Mouse (Mus musculus): Measurements from ENCODE around the gene Shcbp1l.

DNA sequence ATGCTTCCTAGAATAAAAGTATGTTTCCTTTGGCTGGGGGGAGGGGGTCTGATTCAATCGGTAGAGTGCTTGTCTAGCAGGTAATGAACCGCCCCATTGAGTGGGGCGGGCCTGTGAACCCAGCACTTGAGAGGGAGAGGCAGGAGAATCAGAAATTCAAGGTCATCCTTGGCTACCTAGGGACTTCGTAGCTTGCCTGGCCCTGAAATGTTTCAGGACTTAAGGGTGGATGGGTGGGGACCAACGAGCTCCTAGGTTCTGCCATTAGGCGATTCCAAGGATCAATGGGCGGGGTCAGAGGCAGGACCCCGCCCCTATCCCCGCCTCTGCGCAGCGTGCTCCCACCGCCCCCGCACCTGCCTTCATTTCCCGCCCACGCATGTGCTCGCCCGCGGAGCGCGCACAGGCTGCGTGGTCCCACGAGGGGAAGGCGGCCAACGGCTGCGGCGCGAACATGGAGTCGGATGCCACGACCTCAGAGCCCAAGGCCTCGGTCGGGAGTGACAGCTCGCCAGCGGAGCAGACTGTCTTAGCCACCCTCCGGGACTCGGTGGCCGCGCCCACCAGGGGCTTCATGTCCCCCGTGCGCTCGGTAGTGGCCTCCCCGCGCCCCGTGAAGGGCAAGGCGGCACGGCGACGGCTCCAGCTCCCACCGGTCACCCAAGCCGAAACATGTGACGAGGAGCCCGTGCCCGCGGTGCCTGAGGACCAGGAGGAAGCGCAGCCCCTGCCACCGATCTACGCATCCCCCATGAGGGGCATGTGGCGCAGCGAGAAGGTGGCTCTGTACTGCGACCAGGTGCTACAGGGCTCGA lies at the start of gene Shcbp1l:
- TF ChIP-seq CTCF (IDR thresholded peaks at IDR 0.05; ENCODE audit: extremely low read depth, insufficient read depth, insufficient read length, insufficient replicate concordance) (no peak), POLR2A (IDR thresholded peaks at IDR 0.05; ENCODE audit: low read depth, low read length) (peak; percentile 14; the same call in 1 of the 2 replicates)

Data from spleen, adult 2 months (tissue).